Mouse (Mus musculus) cerebellum, postnatal 25 days (tissue): ENCODE data around the gene Sncb.

Source experiments
- DNase-seq, 2 experiments: peaks; one replicate each; pipeline ENCODE4 v3.0.0; 2021; ENCODE audit warnings: mixed read lengths in 2 of 2

Sncb gene

GRCm38 (mm10) chr13:54781086-54781485 lies 14.7 kb upstream of the Sncb start:
- peak in 1 of 2 experiments; percentile 41 for DNase-seq

- peak; percentile 82 to 89 for DNase-seq
These were observed 14.2 kb upstream of the Sncb start for GRCm38 (mm10) chr13:54780592-54780991.

GRCm38 (mm10) chr13:54767012-54767411 lies 617 bp upstream of the Sncb start:
- peak in 1 of 2 experiments; percentile 19 for DNase-seq

- peak; percentile 79 for DNase-seq
These were observed 859 bp downstream of the Sncb start for GRCm38 (mm10) chr13:54765281-54766191.

GRCm38 (mm10) chr13:54760906-54761305 lies 5.5 kb downstream of the Sncb start:
- peak; percentile 38 to 41 for DNase-seq

GRCm38 (mm10) chr13:54760164-54760795 lies 6.1 kb downstream of the Sncb start:
- DNase-seq = peak; percentile 68 to 79

GRCm38 (mm10) chr13:54759496-54759895 lies 6.9 kb downstream of the Sncb start:
- DNase-seq = peak; percentile 50 to 55

- DNase-seq = peak; percentile 49 to 58
These were observed 7.5 kb downstream of the Sncb start for GRCm38 (mm10) chr13:54758756-54759470.

- DNase-seq = peak; percentile 97 to 98
These were observed 8.2 kb downstream of the Sncb start for GRCm38 (mm10) chr13:54758045-54758755.

- DNase-seq = peak; percentile 79 to 88
These were observed 9.1 kb downstream of the Sncb start for GRCm38 (mm10) chr13:54757093-54757830.

- DNase-seq = peak; percentile 33 to 36
These were observed 10.2 kb downstream of the Sncb start for GRCm38 (mm10) chr13:54756156-54756712.

GRCm38 (mm10) chr13:54755201-54755830 lies 11.1 kb downstream of the Sncb start:
- DNase-seq = peak; percentile 54 to 60

GRCm38 (mm10) chr13:54754169-54755080 lies 12.0 kb downstream of the Sncb start:
- peak; percentile 47 to 60 for DNase-seq

- no peak for DNase-seq
These were observed 12.7 kb downstream of the Sncb start for GRCm38 (mm10) chr13:54753733-54754132.

- peak; percentile 70 to 82 for DNase-seq
These were observed 13.7 kb downstream of the Sncb start for GRCm38 (mm10) chr13:54752656-54753055.

- no peak for DNase-seq
These were observed 15.7 kb downstream of the Sncb start for GRCm38 (mm10) chr13:54750699-54751098.

GRCm38 (mm10) chr13:54749864-54750411 lies 16.5 kb downstream of the Sncb start, which contains the start of gene Gprin1:
Gprin1 (minus strand) TSS chr13:54749874.
- no peak for DNase-seq

GRCm38 (mm10) chr13:54749061-54749863 lies 17.1 kb downstream of the Sncb start:
- DNase-seq = peak; percentile 89 to 93

- DNase-seq = peak in 1 of 2 experiments; percentile 66
These were observed 17.7 kb downstream of the Sncb start for GRCm38 (mm10) chr13:54748721-54749060.
